Mouse (Mus musculus): ENCODE measurements at regions not wholly inside any gene's neighbourhood (a gene's known extent, or its start where the extent isn't known, plus 50 kb on each side); places are given as distances from the start of the nearest gene placed in this dataset.
A peak's percentile ranks its signal among the peaks of the same experiment; 100 is the strongest.
"Not testable (repeated sequence)": the region's sequence is repeated elsewhere in the genome, so short reads cannot be mapped to it uniquely, and the experiment has no call there.

GRCm38 (mm10) chr9:4994549-4995141 lies 198.6 kb upstream of the Gria4 start:
- no peak for TF ChIP-seq CTCF (conservative IDR thresholded peaks at IDR 0.05)
- no peak for DNase-seq (ENCODE audit: low spot score in 2 of 2)

DNA sequence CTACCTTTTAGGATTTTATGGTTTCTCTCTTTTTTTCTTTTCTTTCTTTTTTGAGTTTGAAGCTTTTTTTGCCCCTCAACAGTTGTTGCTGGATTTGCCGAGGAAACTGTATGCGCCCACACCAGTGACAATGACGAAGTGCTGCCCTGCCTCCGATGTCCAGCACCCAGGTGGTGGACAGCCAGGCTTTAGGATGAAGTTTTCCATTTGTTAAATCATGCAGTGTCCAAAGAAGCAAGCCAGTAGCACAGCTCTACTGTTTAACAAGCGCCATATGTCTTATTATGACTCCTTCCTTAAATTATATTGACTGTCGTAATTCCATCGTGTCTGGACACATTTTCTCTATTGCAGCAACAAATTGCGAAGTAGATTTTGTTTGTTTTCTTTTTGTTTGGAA lies 183.4 kb upstream of the Gria4 start:
- not testable (repeated sequence) for H3K4me3 ChIP-seq; DNase-seq (ENCODE audit: low spot score in 2 of 2); H3K27ac ChIP-seq

More at GRCm38 (mm10) chr9:4994549-4995141, 198.6 kb upstream of the Gria4 start:
- H3K4me3 ChIP-seq, result no peak overlapping the region
- H3K27ac ChIP-seq, result no peak overlapping the region

DNA sequence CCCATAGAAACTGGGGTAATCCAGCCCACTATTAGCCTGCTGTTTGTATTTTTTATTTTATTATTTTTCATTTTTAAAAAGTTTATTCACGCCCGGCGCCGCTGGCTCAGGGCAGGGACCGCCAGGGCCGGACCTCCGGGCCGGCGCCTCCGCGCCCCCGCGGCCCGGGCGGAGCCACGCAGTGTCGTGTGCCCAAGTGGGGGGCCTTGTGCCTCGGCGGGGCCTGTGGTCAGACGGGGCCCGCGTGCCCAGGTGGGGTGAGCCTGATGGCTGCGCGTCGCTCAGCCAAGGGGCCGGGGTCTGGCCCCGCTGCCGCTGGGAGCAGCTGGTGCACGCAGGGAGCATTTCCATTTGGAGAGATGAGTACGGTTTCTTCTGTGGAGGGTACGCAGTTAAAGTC lies 181.5 kb upstream of the Gria4 start:
- TF ChIP-seq CTCF (conservative IDR thresholded peaks at IDR 0.05), result no peak
- H3K4me3 ChIP-seq, result no peak overlapping the region
- no peak overlapping the region for H3K27ac ChIP-seq
- DNase-seq (ENCODE audit: low spot score in 2 of 2), result no peak

DNA sequence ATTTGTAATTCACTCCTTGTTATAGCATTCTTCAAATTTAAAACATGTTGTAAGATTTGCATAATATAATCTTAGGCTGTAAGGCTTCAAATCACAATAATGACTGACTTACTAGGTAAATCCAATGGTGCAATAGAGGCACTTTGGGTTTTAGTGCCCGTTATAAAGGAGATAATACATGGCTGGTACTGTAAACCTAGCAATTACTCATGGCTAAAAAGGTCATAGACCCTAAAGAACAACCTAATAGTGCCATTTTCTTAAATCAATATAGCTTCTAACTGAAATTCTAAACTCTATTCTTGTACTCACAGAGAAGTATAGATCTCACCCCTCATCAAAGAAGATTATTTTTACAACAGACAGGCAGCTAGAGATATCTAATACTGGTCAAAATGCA lies 179.0 kb upstream of the Gria4 start:
- no peak overlapping the region for H3K27ac ChIP-seq
- no peak for TF ChIP-seq CTCF (conservative IDR thresholded peaks at IDR 0.05)

GRCm38 (mm10) chr9:4931861-4932260 lies 135.8 kb upstream of the Gria4 start:
- not testable (repeated sequence) for H3K4me3 ChIP-seq; H3K27ac ChIP-seq; DNase-seq (ENCODE audit: low spot score in 2 of 2)

More for the DNA sequence above, 179.0 kb upstream of the Gria4 start:
- H3K4me3 ChIP-seq, result no peak overlapping the region
- DNase-seq (ENCODE audit: low spot score in 2 of 2), result no peak

- no peak for TF ChIP-seq CTCF (conservative IDR thresholded peaks at IDR 0.05)
- Histone ChIP-seq H3K4me3 (no peak overlapping the region), H3K27ac (no peak overlapping the region)
- peak in 1 of 2 experiments; percentile 0 for DNase-seq (ENCODE audit: low spot score in 2 of 2)
These were observed 134.3 kb upstream of the Gria4 start for GRCm38 (mm10) chr9:4930362-4930761.

GRCm38 (mm10) chr9:4910543-4910942 lies 114.5 kb upstream of the Gria4 start:
- Histone ChIP-seq H3K4me3 (no peak overlapping the region), H3K27ac (no peak overlapping the region)
- TF ChIP-seq CTCF (conservative IDR thresholded peaks at IDR 0.05), result no peak
- no peak for DNase-seq (ENCODE audit: low spot score in 2 of 2)

- DNase-seq (ENCODE audit: low spot score in 2 of 2), result no peak
- no peak overlapping the region for H3K4me3 ChIP-seq
- no peak for TF ChIP-seq CTCF (conservative IDR thresholded peaks at IDR 0.05)
- H3K27ac ChIP-seq, result no peak overlapping the region
These were observed 89.4 kb upstream of the Gria4 start for GRCm38 (mm10) chr9:4885479-4885878.

Measured in layer of hippocampus, adult 2 months (tissue).